Mouse (Mus musculus) small intestine, adult 2 months (tissue): Measurements from ENCODE around the gene Slc25a31. TPM values are rescaled to one million over a fixed set of nuclear protein-coding genes. Genes with fewer than 3 reads are reported as not detected.

Source experiments
- H3K27ac ChIP-seq: fragments of 200-500 bp; 2 replicates; pipeline ENCODE4 v1.5.1; 2012; ENCODE audit warnings: low read depth, low read length, control low read depth, inconsistent platforms; ENCODE audit not compliant: insufficient read depth
- H3K27me3 ChIP-seq: fragments of 200-500 bp; 2 replicates; pipeline ENCODE4 v1.6.1; 2012; ENCODE audit warnings: mild to moderate bottlenecking, moderate library complexity, low read length, inconsistent platforms; ENCODE audit not compliant: control insufficient read depth, insufficient read depth
- H3K36me3 ChIP-seq: fragments of 200-500 bp; 2 replicates; pipeline ENCODE4 v1.6.1; 2012; ENCODE audit warnings: mild to moderate bottlenecking, low read length, control low read depth, inconsistent platforms; ENCODE audit not compliant: control insufficient read depth, insufficient read depth
- H3K4me1 ChIP-seq: fragments of 200-500 bp; 2 replicates; pipeline ENCODE4 v1.6.1; 2012; ENCODE audit warnings: low read length, inconsistent platforms, mixed read lengths; ENCODE audit not compliant: control insufficient read depth, insufficient read depth, insufficient read length
- H3K4me3 ChIP-seq: fragments of 200-500 bp; 2 replicates; pipeline ENCODE4 v1.5.1; 2012; ENCODE audit warnings: low read depth, mild to moderate bottlenecking, control low read depth, inconsistent platforms, low read length, moderate library complexity
- CTCF ChIP-seq: fragments of 200-500 bp; IDR thresholded peaks from 2 replicates; pipeline ENCODE4 v1.5.1; 2012; ENCODE audit warnings: low read depth, mild to moderate bottlenecking, control low read depth, inconsistent platforms, low read length, moderate library complexity, mixed read lengths; ENCODE audit not compliant: insufficient replicate concordance, insufficient read length; ENCODE audit errors: extremely low read depth
- POLR2A ChIP-seq: fragments of 200-500 bp; IDR thresholded peaks from 2 replicates; pipeline ENCODE4 v1.6.1; 2012; ENCODE audit warnings: low read depth, mild to moderate bottlenecking, control low read depth, inconsistent platforms, low read length, moderate library complexity
- WGBS: fragments of 180-500 bp; shearing (Covaris S2); methylation state at CpG from one replicate; pipeline ENCODE4 v1.1.7; 2018; 5-methylcytosine and 5-hydroxymethylcytosine counted together
- polyA plus RNA-seq: library from polyadenylated mRNA; depleted of rRNA; stranded (reverse); fragments of >200 nt; gene quantifications from 2 replicates; pipeline ENCODE4 v1.2.3, GENCODE M21; 2012

Gene Slc25a31
- polyA plus RNA-seq, 1 experiment: not detected

DNA sequence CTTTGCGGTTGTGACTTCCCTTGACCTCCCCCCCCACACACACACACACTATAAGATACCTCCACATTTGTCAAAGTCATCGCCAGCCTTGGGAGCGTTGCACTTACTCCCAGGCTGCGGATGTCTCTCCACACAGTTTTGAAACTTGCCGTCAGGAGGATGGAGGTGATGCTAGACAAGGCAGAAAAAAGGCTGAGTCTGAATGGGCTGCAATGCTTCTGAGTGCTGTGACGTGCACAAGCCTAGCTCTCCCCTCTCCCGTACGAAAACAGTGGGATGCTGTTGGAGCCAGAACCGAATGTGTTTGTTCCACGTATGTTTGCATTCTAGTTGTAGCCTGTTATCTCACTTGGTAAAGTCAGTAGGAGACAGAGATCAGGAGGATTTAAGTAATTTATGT is 15.2 kb upstream of the Slc25a31 start:
- WGBS: 90% methylated on average over 10 of the region's 10 CpGs
- H3K36me3 ChIP-seq: no peaks in the 10 kb centered on the region; the same call in 1 of the 2 replicates
- no peak overlapping the region for H3K4me3 ChIP-seq
- no peaks in the 10 kb centered on the region for H3K27me3 ChIP-seq
- TF ChIP-seq CTCF (no peak), POLR2A (no peak)
- H3K27ac ChIP-seq: no peak overlapping the region
- no peaks in the 10 kb centered on the region; the same call in 1 of the 2 replicates for H3K4me1 ChIP-seq

DNA sequence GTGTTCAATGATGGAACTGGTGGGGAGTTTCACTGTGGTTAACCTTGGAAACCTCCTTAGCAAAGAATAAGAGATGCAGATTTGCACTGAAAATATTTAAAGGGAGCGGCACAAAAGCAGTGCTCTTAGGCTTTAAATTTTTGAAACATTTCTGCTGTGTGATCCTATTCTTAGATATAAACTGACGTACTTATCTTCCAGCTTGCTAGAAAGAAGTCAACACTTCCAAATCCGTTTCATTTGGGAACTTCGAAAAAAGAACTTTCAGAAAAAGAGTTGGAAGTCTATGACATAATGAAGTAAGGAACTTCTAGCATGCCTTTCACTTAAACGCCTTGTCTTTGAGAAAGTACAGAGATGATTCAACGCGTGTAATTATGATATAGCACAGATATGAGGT is 14.7 kb upstream of the Slc25a31 start:
- no peak overlapping the region for H3K4me3 ChIP-seq
- no peaks in the 10 kb centered on the region for H3K27me3 ChIP-seq
- H3K36me3 ChIP-seq: no peaks in the 10 kb centered on the region; the same call in 1 of the 2 replicates
- TF ChIP-seq CTCF: no peak
- no peak for TF ChIP-seq POLR2A
- no peak overlapping the region for H3K27ac ChIP-seq
- H3K4me1 ChIP-seq: no peaks in the 10 kb centered on the region; the same call in 1 of the 2 replicates
- WGBS: 63% methylated on average over 7 of the region's 7 CpGs

DNA sequence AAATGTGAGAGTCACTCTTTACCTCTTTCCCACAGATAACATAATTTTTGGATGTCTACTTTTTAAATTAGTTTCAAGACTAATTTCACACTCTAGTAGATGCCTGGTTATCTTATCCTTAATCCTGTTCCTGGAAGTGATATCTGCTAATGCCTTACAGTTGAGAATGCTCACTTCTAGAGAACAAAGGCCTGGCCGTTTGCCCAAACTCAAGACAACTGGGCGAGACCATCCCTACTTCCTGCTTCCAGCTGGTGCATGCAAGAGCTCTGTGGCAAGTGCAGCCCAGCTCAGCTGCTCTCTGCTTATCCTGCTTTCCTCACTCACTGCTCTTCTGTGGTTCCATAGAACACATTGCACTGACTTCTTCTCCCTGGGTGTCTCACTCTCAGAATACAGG is 14.2 kb upstream of the Slc25a31 start:
- Histone ChIP-seq H3K4me3 (no peak overlapping the region), H3K36me3 (no peaks in the 10 kb centered on the region; the same call in 1 of the 2 replicates), H3K27me3 (no peaks in the 10 kb centered on the region), H3K4me1 (no peaks in the 10 kb centered on the region; the same call in 1 of the 2 replicates), H3K27ac (no peak overlapping the region)
- whole genome bisulfite sequencing: 19% methylated on average over 2 of the region's 2 CpGs
- TF ChIP-seq CTCF (no peak), POLR2A (no peak)

DNA sequence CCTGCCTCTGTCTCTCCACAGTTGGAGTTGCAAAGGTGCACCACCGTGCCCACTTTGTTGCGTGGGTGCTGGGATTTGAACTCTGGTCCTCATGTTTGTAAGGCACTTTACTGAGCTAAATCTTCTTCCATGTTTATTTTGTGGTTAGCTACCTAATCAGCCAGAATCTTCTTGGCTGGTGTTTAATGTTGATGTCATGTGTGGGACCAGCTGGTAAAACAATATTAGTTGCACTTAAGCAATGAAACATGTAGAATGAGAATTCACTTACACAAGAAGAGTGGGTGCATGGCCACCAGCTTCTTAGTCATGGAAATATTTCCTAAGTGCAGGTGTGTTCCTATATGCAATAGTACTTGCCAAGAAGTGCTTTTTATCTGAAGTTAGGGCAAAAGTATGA is 13.5 kb upstream of the Slc25a31 start:
- Histone ChIP-seq H3K4me3 (no peak overlapping the region), H3K36me3 (no peaks in the 10 kb centered on the region; the same call in 1 of the 2 replicates), H3K4me1 (no peaks in the 10 kb centered on the region; the same call in 1 of the 2 replicates), H3K27ac (no peak overlapping the region), H3K27me3 (no peaks in the 10 kb centered on the region)
- 93% methylated on average over 2 of the region's 2 CpGs for WGBS
- no peak for TF ChIP-seq POLR2A
- no peak for TF ChIP-seq CTCF

DNA sequence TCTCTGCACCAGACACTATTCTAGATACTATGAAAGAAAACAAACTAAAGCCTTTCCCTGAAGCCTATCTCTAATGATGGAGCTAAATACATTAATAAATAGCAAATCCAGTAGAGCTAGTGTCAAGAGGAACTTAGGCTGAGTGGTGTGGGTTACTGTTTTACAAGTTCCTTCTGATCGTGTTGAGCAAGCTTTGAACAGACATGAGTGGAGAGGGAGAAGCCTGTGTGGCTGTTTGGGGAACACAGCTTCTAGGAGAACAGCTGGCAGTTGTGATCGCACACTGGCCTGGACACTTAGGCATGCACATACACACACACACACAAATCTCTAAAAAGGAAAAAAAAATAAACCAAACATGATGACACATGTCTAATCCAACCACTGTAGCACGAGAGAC is 9.8 kb upstream of the Slc25a31 start:
- H3K27me3 ChIP-seq: no peaks in the 10 kb centered on the region
- 71% methylated on average over 3 of the region's 3 CpGs for WGBS

DNA sequence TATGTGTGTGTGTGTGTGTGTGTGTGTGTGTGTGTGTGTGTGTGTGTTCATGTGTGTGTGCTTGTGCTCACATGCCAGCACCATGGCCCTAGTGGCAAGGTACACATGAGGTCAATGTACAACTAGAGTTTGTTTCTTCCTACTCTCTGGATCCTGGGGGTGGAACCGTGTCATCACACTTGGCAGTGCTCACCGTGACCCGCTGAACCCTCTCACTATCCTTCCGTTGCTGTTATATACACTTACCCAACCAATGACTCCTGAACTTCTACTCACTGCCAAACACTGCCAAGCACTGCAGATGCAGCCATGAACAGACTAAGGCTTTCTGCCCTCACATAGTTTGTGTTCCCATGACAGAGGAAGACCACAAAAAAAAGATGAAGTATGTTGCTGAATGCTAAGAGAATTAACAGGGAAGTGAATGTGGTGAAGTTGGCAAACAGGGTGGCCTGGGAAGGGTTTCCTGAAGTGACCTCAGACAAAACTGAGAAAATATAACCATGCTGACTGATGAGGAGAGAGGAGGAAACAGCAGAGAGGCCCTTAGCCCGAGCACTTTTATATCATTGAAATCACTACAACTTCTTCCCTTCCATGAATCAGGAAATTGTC is 3.7 kb upstream of the Slc25a31 start:
- 0 out of 2 replicates have a peak, but pooled peaks cover 2% of the 10 kb centered on the region for H3K36me3 ChIP-seq
- peak overlapping the region; percentile 57 for H3K27ac ChIP-seq
- H3K4me3 ChIP-seq: no peak overlapping the region
- no peak for TF ChIP-seq CTCF
- TF ChIP-seq POLR2A: no peak
- H3K27me3 ChIP-seq: no peaks in the 10 kb centered on the region
- 11% methylated on average over 5 of the region's 5 CpGs for WGBS
- peaks cover 10% of the 10 kb centered on the region; the same call in 1 of the 2 replicates for H3K4me1 ChIP-seq

More for the DNA sequence above, 9.8 kb upstream of the Slc25a31 start:
- Histone ChIP-seq H3K4me1 (no peaks in the 10 kb centered on the region; the same call in 1 of the 2 replicates), H3K27ac (no peak overlapping the region), H3K4me3 (no peak overlapping the region), H3K36me3 (peaks cover 2% of the 10 kb centered on the region; the same call in 1 of the 2 replicates)
- TF ChIP-seq CTCF: no peak
- no peak for TF ChIP-seq POLR2A

DNA sequence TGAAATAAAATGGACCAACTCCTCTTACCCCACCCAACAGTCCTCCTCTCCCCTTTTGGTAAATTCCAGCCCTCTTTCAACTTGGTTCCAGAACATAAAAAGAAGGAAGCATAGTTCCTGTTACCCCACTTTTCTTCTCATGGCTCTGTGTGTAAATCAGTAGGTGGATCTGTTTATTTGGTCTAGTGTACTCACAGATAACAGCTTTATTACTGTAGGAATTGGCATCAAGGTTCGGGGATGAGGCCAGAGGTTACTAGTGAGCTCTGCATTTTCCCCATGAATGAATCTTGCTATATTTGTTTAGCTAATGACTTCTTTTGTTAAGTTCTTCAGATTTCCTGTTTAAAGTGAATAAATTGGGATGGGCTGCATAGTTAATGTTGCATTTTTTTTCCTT is 7.4 kb downstream of the Slc25a31 start:
- no peak overlapping the region for H3K4me3 ChIP-seq
- TF ChIP-seq POLR2A: no peak
- no peak for TF ChIP-seq CTCF
- no peak overlapping the region; the same call in 1 of the 2 replicates for H3K27ac ChIP-seq
- WGBS: 15% methylated on average over 1 of the region's 1 CpGs
- no peaks in the 10 kb centered on the region for H3K27me3 ChIP-seq
- no peaks in the 10 kb centered on the region for H3K36me3 ChIP-seq
- no peaks in the 10 kb centered on the region for H3K4me1 ChIP-seq
